Mouse (Mus musculus) liver, embryonic 14.5 days (tissue): ENCODE measurements around the gene Def6. TPM values are rescaled to one million over a fixed set of nuclear protein-coding genes. Genes with fewer than 3 reads are reported as not detected.

ENCODE experiments used
- ATAC-seq: fragments of 200-750 bp; cut with Nextera tagmentation; 2 replicates; pipeline ENCODE4 v1.8.0; 2017; ENCODE audit warnings: moderate number of reproducible peaks, mild to moderate bottlenecking, moderate library complexity; ENCODE audit not compliant: insufficient read depth
- DNase-seq, 3 experiments: peaks; one replicate each; pipeline ENCODE4 v3.0.0-alpha.2; 2012 to 2013; ENCODE audit warnings: low read depth in 3 of 3, low spot score in 3 of 3
- H3K27ac ChIP-seq: fragments of 300-500 bp; sonication (generic); 2 replicates; pipeline ENCODE4 v1.5.1; 2014; ENCODE audit warnings: moderate library complexity, mild to moderate bottlenecking, control low read depth, inconsistent platforms
- H3K27me3 ChIP-seq: fragments of 300-500 bp; sonication (generic); 2 replicates; pipeline ENCODE4 v1.6.1; 2014; ENCODE audit warnings: mild to moderate bottlenecking, low read length, moderate library complexity; ENCODE audit not compliant: control insufficient read depth, insufficient read depth
- H3K36me3 ChIP-seq: fragments of 300-500 bp; sonication (generic); replicated peaks from 2 replicates; pipeline ENCODE4 v1.6.1; 2014; ENCODE audit warnings: low read depth; ENCODE audit not compliant: control insufficient read depth, insufficient read depth
- H3K4me1 ChIP-seq, 2 experiments: fragments of 200-500 bp in 1 of 2; fragments of 300-500 bp in 1 of 2; sonication (generic) in 1 of 2; replicated peaks; 2 replicates each; pipeline ENCODE4 v1.6.1; 2012 to 2014; ENCODE audit warnings: antibody characterized with exemption in 1 of 2, inconsistent platforms in 1 of 2, low read length in 1 of 2; ENCODE audit not compliant: control insufficient read depth in 2 of 2, insufficient read depth in 2 of 2
- H3K4me2 ChIP-seq: fragments of 300-500 bp; sonication (generic); 2 replicates; pipeline ENCODE4 v1.6.1; 2014; ENCODE audit warnings: low read depth, mild to moderate bottlenecking, control low read depth, moderate library complexity
- H3K4me3 ChIP-seq, 2 experiments: fragments of 200-500 bp in 1 of 2; fragments of 300-500 bp in 1 of 2; sonication (generic) in 1 of 2; 2 replicates each; pipeline ENCODE4 v1.5.1; 2012 to 2014; ENCODE audit warnings: low read depth in 2 of 2, low read length in 2 of 2, mild to moderate bottlenecking in 2 of 2, control low read depth in 1 of 2, inconsistent platforms in 1 of 2, moderate library complexity in 1 of 2; ENCODE audit not compliant: insufficient read depth in 1 of 2
- H3K9ac ChIP-seq: fragments of 300-500 bp; sonication (generic); replicated peaks from 2 replicates; pipeline ENCODE4 v1.6.1; 2014; ENCODE audit warnings: mild to moderate bottlenecking, control low read depth, moderate library complexity
- H3K9me3 ChIP-seq: fragments of 300-500 bp; sonication (generic); 2 replicates; pipeline ENCODE4 v1.6.1; 2016; ENCODE audit warnings: low read length, mixed read lengths; ENCODE audit not compliant: control insufficient read depth
- CTCF ChIP-seq: IDR thresholded peaks from 2 replicates; pipeline ENCODE4 v1.5.1; 2016; ENCODE audit warnings: antibody characterized with exemption, low read depth, control low read depth
- EP300 ChIP-seq: IDR thresholded peaks from 2 replicates; pipeline ENCODE4 v1.6.1; 2016; ENCODE audit warnings: antibody characterized with exemption, low read depth
- WGBS: fragments of 180-500 bp; shearing (Covaris S2); extraction: QIAGEN DNeasy Blood & Tissue Kit; methylation state at CpG from one replicate; pipeline ENCODE4 v1.1.7; 2014; ENCODE audit not compliant: insufficient replicate concordance; 5-methylcytosine and 5-hydroxymethylcytosine counted together
- polyA plus RNA-seq, 2 experiments: library from polyadenylated mRNA; depleted of rRNA in 1 of 2; stranded (reverse) in 1 of 2; unstranded in 1 of 2; fragments of >200 nt; fragmentation: Nextera tagmentation in 1 of 2; extraction: Ambion mirVana in 1 of 2; gene quantifications; 2 replicates each; pipeline versions ENCODE4 v1.2.1 to v1.2.3; 2012 to 2014

Gene Def6
- polyA plus RNA-seq, 2 experiments = 5.7 to 10.4 TPM

- no peak overlapping the region for H3K4me2 ChIP-seq
These were observed 17.0 kb downstream of the Def6 start for GRCm38 (mm10) chr17:28224615-28225014.

GRCm38 (mm10) chr17:28226014-28226413 lies 18.4 kb downstream of the Def6 start:
- H3K9ac ChIP-seq = no peak overlapping the region
- peak; percentile 59 to 67 (median 65) for DNase-seq
- peak; percentile 12; the same call in 1 of the 2 replicates for ATAC-seq
- peaks cover 13 to 14% of the 10 kb centered on the region in 2 experiments for H3K4me1 ChIP-seq
- no peaks in the 10 kb centered on the region for H3K27me3 ChIP-seq
- H3K9me3 ChIP-seq = no peaks in the 10 kb centered on the region
- H3K27ac ChIP-seq = no peak overlapping the region
- TF ChIP-seq CTCF = peak; percentile 99
- no peak for TF ChIP-seq EP300
- no peaks in the 10 kb centered on the region for H3K36me3 ChIP-seq
- H3K4me3 ChIP-seq = no peak overlapping the region
- 24% methylated on average over 21 of the region's 21 CpGs for WGBS
- H3K4me2 ChIP-seq = peak overlapping the region; percentile 42

More at GRCm38 (mm10) chr17:28224615-28225014, 17.0 kb downstream of the Def6 start:
- H3K36me3 ChIP-seq = no peaks in the 10 kb centered on the region
- WGBS = 88% methylated on average over 10 of the region's 10 CpGs
- ATAC-seq = no peak
- no peak overlapping the region for H3K4me3 ChIP-seq
- no peak overlapping the region for H3K27ac ChIP-seq
- H3K27me3 ChIP-seq = no peaks in the 10 kb centered on the region
- TF ChIP-seq EP300 (no peak), CTCF (no peak)
- H3K9ac ChIP-seq = no peak overlapping the region
- no peaks in the 10 kb centered on the region for H3K9me3 ChIP-seq
- peaks cover 13 to 14% of the 10 kb centered on the region in 2 experiments for H3K4me1 ChIP-seq
- no peak for DNase-seq

- Histone ChIP-seq H3K36me3 (no peaks in the 10 kb centered on the region), H3K27me3 (no peaks in the 10 kb centered on the region), H3K4me1 (peaks cover 0 to 19% of the 10 kb centered on the region in 2 experiments; a peak in 3 of 4 replicates), H3K9me3 (no peaks in the 10 kb centered on the region), H3K9ac (no peak overlapping the region), H3K27ac (no peak overlapping the region), H3K4me3 (no peak overlapping the region), H3K4me2 (no peak overlapping the region)
- DNase-seq (no peak), ATAC-seq (no peak)
- WGBS = 71% methylated on average over 6 of the region's 6 CpGs
- no peak for TF ChIP-seq CTCF
These were observed 22.9 kb downstream of the Def6 start for GRCm38 (mm10) chr17:28230486-28230885.

GRCm38 (mm10) chr17:28231026-28231736 lies 23.6 kb downstream of the Def6 start:
- ATAC-seq (no peak), DNase-seq (no peak)
- no peaks in the 10 kb centered on the region for H3K36me3 ChIP-seq
- no peak for TF ChIP-seq CTCF
- TF ChIP-seq EP300 = no peak
- H3K27me3 ChIP-seq = no peaks in the 10 kb centered on the region
- H3K9me3 ChIP-seq = no peaks in the 10 kb centered on the region
- H3K9ac ChIP-seq = no peak overlapping the region
- H3K4me3 ChIP-seq = no peak overlapping the region
- no peak overlapping the region for H3K4me2 ChIP-seq
- H3K4me1 ChIP-seq = peaks cover under 1 to 26% of the 10 kb centered on the region in 2 experiments
- WGBS = 77% methylated on average over 18 of the region's 18 CpGs
- H3K27ac ChIP-seq = no peak overlapping the region

GRCm38 (mm10) chr17:28232475-28233060 lies 25.0 kb downstream of the Def6 start, which contains the start of gene Ppard:
Ppard (plus strand) TSS chr17:28232700.
- peak; percentile 89 for ATAC-seq
- peak within 1 kb of the TSS; percentile 84 for H3K4me2 ChIP-seq
- DNase-seq = peak; percentile 92 to 94 (median 93)
- TF ChIP-seq CTCF (peak; percentile 100), EP300 (no peak)
- 1% methylated on average over 57 of the region's 57 CpGs for WGBS
- H3K27me3 ChIP-seq = no peaks in the 10 kb centered on the region
- peak within 1 kb of the TSS; percentile 79 for H3K9ac ChIP-seq
- H3K27ac ChIP-seq = peak within 1 kb of the TSS; percentile 3
- H3K9me3 ChIP-seq = no peaks in the 10 kb centered on the region
- peak within 1 kb of the TSS; percentile 63 to 71 for H3K4me3 ChIP-seq
- H3K4me1 ChIP-seq = peaks cover 15 to 40% of the 10 kb centered on the region in 2 experiments
- H3K36me3 ChIP-seq = no peaks in the 10 kb centered on the region
